Mouse (Mus musculus) myocyte (in vitro differentiated cells): ENCODE results near the gene Pakap. TPM values are rescaled to one million over a fixed set of nuclear protein-coding genes. Genes with fewer than 3 reads are reported as not detected.

Source experiments
- H3K27me3 ChIP-seq: one replicate; pipeline ENCODE4 v1.6.1; 2011; ENCODE audit not compliant: control insufficient read depth, insufficient read depth, insufficient read length
- H3K36me3 ChIP-seq: one replicate; pipeline ENCODE4 v1.6.1; 2011; ENCODE audit not compliant: control insufficient read depth, insufficient read depth
- H3K4me2 ChIP-seq: one replicate; pipeline ENCODE4 v1.6.1; 2011; ENCODE audit warnings: low read depth, control low read depth
- H3K4me3 ChIP-seq: one replicate; pipeline ENCODE4 v1.5.1; 2011; ENCODE audit warnings: mild to moderate bottlenecking, control low read depth, moderate library complexity
- H3K79me2 ChIP-seq: one replicate; pipeline ENCODE4 v1.6.1; 2011; ENCODE audit not compliant: control insufficient read depth, insufficient read depth
- H3ac ChIP-seq: one replicate; pipeline ENCODE4 v1.6.1; 2011; ENCODE audit not compliant: control insufficient read depth, insufficient read length
- CEBPB ChIP-seq: IDR thresholded peaks from 2 replicates; pipeline ENCODE4 v1.6.1; 2011; ENCODE audit warnings: mild to moderate bottlenecking, moderate library complexity; ENCODE audit not compliant: poor library complexity, insufficient read depth, severe bottlenecking
- E2F4 ChIP-seq: IDR thresholded peaks from one replicate; pipeline ENCODE4 v1.6.1; 2011; ENCODE audit warnings: mild to moderate bottlenecking, control low read depth, moderate library complexity; ENCODE audit not compliant: insufficient read depth
- MAX ChIP-seq: IDR thresholded peaks from one replicate; pipeline ENCODE4 v1.6.1; 2011; ENCODE audit warnings: low read depth, mild to moderate bottlenecking, control low read depth
- MYOD1 ChIP-seq, 3 experiments: IDR thresholded peaks; one replicate each; pipeline ENCODE4 v1.6.1; 2011; ENCODE audit warnings: control low read depth in 2 of 3, low read depth in 2 of 3, mild to moderate bottlenecking in 2 of 3, moderate library complexity in 1 of 3; ENCODE audit not compliant: insufficient read length in 2 of 3, control insufficient read depth in 1 of 3
- MYOG ChIP-seq, 3 experiments: IDR thresholded peaks; one replicate each; pipeline ENCODE4 v1.6.1; 2011; ENCODE audit warnings: control low read depth in 2 of 3, low read depth in 2 of 3, mild to moderate bottlenecking in 2 of 3; ENCODE audit not compliant: insufficient read length in 2 of 3, control insufficient read depth in 1 of 3, insufficient read depth in 1 of 3
- POLR2A ChIP-seq: IDR thresholded peaks from one replicate; pipeline ENCODE4 v1.6.1; 2011; ENCODE audit warnings: low read depth, mild to moderate bottlenecking, control low read depth, moderate library complexity; ENCODE audit not compliant: insufficient read length
- POLR2AphosphoS2 ChIP-seq: IDR thresholded peaks from one replicate; pipeline ENCODE4 v1.6.1; 2011; ENCODE audit warnings: low read depth, control low read depth; ENCODE audit not compliant: insufficient read length
- REST ChIP-seq: IDR thresholded peaks from one replicate; pipeline ENCODE4 v1.6.1; 2011; ENCODE audit warnings: mild to moderate bottlenecking, control low read depth, moderate library complexity; ENCODE audit not compliant: insufficient read depth, insufficient read length
- SRF ChIP-seq: IDR thresholded peaks from one replicate; pipeline ENCODE4 v1.6.1; 2011; ENCODE audit warnings: low read depth; ENCODE audit not compliant: control insufficient read depth, insufficient read length
- TCF12 ChIP-seq: IDR thresholded peaks from one replicate; pipeline ENCODE4 v1.6.1; 2011; ENCODE audit warnings: mild to moderate bottlenecking, control low read depth; ENCODE audit not compliant: poor library complexity, insufficient read depth, severe bottlenecking
- TCF3 ChIP-seq: IDR thresholded peaks from one replicate; pipeline ENCODE4 v1.6.1; 2011; ENCODE audit warnings: low read depth, control low read depth; ENCODE audit not compliant: insufficient read length
- USF1 ChIP-seq: IDR thresholded peaks from one replicate; pipeline ENCODE4 v1.6.1; 2011; ENCODE audit warnings: low read depth, mild to moderate bottlenecking, control low read depth, moderate library complexity
- polyA plus RNA-seq: library from polyadenylated mRNA; unstranded; fragments of >200 nt; fragmentation: generic; extraction: Trizol; gene quantifications from one replicate; pipeline ENCODE4 v1.2.1, GENCODE M21; 2012; ENCODE audit warnings: missing spikeins

Gene Pakap
- polyA plus RNA-seq, 1 experiment, result 6.5 TPM

- Histone ChIP-seq H3K79me2 (no peaks in the 10 kb centered on the region), H3ac (no peak overlapping the region), H3K27me3 (no peaks in the 10 kb centered on the region), H3K4me3 (no peak overlapping the region), H3K36me3 (peaks cover 5% of the 10 kb centered on the region), H3K4me2 (no peak overlapping the region)
- TF ChIP-seq TCF12, result no peak
- TF ChIP-seq E2F4, result no peak
- no peak for TF ChIP-seq POLR2A
- TF ChIP-seq MYOG (IDR thresholded peaks at IDR 0.05; ENCODE audit: control insufficient read depth in 1 of 3, insufficient read depth in 1 of 3, insufficient read length in 2 of 3, low read depth in 2 of 3), result no peak
- no peak for TF ChIP-seq SRF
- TF ChIP-seq MYOD1 (IDR thresholded peaks at IDR 0.05; ENCODE audit: control insufficient read depth in 1 of 3, insufficient read length in 2 of 3, low read depth in 2 of 3), result no peak
- TF ChIP-seq REST, result no peak
- TF ChIP-seq CEBPB, result no peak
- no peak for TF ChIP-seq POLR2AphosphoS2
- TF ChIP-seq TCF3, result no peak
- no peak for TF ChIP-seq USF1
- no peak for TF ChIP-seq MAX
Observed at GRCm38 (mm10) chr4:57732351-57732750, 164.4 kb downstream of the Pakap start.

- no peak for TF ChIP-seq MYOD1 (IDR thresholded peaks at IDR 0.05; ENCODE audit: control insufficient read depth in 1 of 3, insufficient read length in 2 of 3, low read depth in 2 of 3)
- no peak for TF ChIP-seq POLR2A
- TF ChIP-seq TCF12, result no peak
- no peak for TF ChIP-seq POLR2AphosphoS2
- no peak for TF ChIP-seq CEBPB
- no peak for TF ChIP-seq TCF3
- H3K79me2 ChIP-seq, result no peaks in the 10 kb centered on the region
- H3K27me3 ChIP-seq, result no peaks in the 10 kb centered on the region
- H3ac ChIP-seq, result no peak overlapping the region
- H3K4me3 ChIP-seq, result no peak overlapping the region
- peaks cover 5% of the 10 kb centered on the region for H3K36me3 ChIP-seq
- no peak overlapping the region for H3K4me2 ChIP-seq
Observed at GRCm38 (mm10) chr4:57733445-57733844, 165.5 kb downstream of the Pakap start.

DNA sequence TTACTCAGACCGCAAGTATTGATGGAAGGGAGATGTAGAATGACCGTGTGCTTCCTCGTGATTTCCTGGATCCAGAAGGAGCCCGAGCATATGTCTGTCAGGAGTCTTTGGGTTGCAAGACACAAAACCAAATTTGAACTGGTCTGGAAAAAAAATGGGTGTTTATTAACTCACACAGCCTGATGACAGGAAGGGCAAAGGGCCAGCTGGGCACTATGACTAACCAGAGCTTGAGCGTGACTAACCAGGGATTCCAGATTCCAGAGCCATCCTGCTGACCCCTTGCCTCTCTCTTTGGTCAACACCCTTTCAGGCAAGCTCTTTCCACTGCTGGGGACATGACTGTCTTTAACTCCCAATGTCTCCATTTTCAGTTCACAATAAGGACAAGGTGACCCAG, 167.4 kb downstream of the Pakap start:
- no peaks in the 10 kb centered on the region for H3K79me2 ChIP-seq
- H3ac ChIP-seq, result no peak overlapping the region
- H3K27me3 ChIP-seq, result no peaks in the 10 kb centered on the region
- peak overlapping the region; percentile 35 for H3K4me2 ChIP-seq
- TF ChIP-seq POLR2A (no peak), CEBPB (0 out of 2 replicates have a peak, but pooled peaks have one; percentile 37), MYOD1 (IDR thresholded peaks at IDR 0.05; ENCODE audit: control insufficient read depth in 1 of 3, insufficient read length in 2 of 3, low read depth in 2 of 3) (peak in 1 of 3 experiments; percentile 31)
- peaks cover 5% of the 10 kb centered on the region for H3K36me3 ChIP-seq
- no peak overlapping the region for H3K4me3 ChIP-seq

DNA sequence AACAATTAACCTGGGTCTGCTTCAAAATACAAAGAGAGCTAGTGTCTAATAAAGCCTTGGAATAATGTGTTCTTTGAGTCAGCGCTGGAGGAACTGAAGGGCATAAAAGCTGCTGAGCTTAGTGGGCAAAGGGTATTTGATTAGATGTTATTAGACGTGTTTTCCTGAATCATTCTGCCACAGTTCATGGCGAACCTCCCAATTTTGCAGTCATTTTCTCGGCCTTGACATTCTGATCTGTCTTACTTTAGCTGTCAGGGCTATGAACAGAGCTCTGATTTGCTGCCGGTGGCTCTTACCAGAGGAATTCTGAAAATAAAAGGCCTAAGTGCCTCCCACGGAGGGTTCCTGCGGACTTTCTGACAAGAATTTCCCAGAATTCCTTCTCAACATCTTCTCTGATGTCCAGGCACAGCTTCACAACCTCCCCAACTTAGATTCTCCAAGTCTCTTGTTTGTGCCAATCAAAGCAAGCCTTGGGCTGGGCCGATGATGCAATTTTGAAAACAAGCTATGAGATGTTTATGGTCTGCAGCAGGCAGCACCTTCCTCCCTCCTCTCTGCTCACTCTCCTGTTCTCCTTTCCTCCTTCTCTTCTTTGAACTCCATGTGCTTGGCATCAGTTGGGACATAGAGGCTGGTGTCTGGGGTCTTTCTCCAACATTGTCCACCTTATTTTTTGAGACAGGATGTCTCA, 171.0 kb downstream of the Pakap start:
- TF ChIP-seq REST (no peak), CEBPB (peak; percentile 57; the same call in 1 of the 2 replicates)
- Histone ChIP-seq H3K36me3 (peaks cover 5% of the 10 kb centered on the region), H3K4me3 (no peak overlapping the region), H3K4me2 (no peak overlapping the region), H3K27me3 (no peaks in the 10 kb centered on the region), H3ac (no peak overlapping the region), H3K79me2 (no peaks in the 10 kb centered on the region)

DNA sequence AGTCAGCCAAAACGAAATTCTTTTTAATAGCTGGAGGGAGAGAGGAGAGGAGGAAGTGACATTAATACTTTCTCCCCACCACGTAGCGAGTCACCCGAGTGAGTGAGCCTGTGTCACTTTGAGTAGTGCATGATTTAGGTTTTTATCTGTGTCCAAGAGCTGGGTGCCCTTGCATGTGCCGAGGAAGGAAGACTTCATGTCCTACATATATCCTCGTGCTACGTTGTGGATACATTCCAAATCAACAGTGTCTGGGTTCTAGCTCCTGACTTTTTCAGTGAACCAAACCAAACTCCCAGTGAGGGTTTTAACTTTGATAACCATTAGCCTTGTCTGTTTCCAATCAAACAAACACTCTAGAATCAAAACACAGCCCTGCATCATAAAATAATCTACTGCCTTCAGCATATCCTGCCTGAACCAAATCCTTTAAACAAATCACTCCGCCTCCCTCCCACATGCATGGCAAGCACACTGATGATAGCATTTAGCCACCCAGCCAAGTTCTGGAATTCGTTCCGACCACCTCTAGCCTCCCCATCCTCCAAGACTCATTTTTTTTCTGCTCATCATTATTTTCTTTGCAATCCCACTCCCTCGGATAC, 175.4 kb downstream of the Pakap start:
- H3ac ChIP-seq, result no peak overlapping the region
- H3K79me2 ChIP-seq, result no peaks in the 10 kb centered on the region
- H3K27me3 ChIP-seq, result no peaks in the 10 kb centered on the region
- H3K36me3 ChIP-seq, result peaks cover 15% of the 10 kb centered on the region
- TF ChIP-seq CEBPB (no peak), POLR2A (no peak)
- H3K4me2 ChIP-seq, result no peak overlapping the region
- H3K4me3 ChIP-seq, result no peak overlapping the region
